Mouse (Mus musculus): ENCODE results near the gene Nfkbid.

Gene Nfkbid

DNA sequence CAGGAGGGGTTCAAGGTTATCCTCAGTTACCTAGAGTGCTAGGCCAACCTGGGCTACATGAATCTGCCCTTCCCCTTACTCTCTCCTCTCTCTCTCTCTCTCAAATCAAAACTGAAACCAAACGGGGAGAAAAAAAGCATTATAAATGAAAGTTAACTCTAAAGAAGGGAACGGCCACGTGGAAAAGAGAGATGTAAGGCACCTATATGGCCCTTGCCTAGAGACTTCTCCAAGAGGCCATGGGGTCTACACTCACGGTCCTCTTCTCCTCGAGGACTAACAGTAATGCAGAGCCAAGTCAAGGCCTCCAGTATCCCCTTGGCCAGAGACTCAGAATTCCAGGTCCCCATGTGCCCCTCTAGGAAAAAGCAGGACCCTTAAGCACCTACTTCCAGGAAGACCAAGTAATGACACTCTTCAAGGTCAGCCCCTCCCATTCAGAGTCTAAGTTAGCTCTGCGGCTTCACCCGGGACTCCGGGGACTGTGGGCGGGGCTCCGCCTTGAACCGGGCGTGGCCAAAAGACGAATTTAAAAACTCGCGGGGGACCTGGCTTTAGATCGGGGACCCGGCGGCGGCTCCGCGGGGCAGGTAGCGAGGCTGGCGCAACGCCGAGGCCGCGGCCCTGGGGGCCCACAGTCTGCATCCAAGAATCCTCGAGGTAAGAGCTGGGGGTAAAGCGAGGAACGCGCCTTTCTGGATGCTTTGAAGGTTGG is at the start of gene Nfkbid:
Gene Nfkbid, plus strand, starts transcription at position 558 of the 715 bp plus-strand sequence.
- DNase-seq = peak; percentile 78

GRCm38 (mm10) chr7:30373501-30373962 is 48.0 kb upstream of the Nfkbid start:
- DNase-seq = peak; percentile 96

DNA sequence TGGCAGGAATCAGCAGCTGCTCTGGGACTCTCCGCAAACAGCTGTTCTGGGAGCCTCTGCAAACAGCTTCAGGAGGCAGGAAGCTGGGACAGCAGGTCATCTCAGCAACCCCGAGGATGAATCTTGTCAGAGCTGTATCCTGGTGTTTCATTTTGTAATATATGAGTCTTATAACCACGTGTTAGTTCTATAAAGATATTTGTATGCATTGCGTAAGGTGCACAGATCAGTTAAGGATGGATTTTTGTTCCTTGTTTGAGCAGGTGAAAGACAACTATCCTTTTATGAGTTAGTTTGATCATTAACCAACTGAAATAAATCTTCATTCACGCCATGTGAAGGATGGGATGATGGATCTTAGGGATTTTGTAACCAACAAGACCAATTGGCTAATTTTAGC is 41.5 kb upstream of the Nfkbid start:
- no peak for DNase-seq

- DNase-seq = no peak
These were observed 37.4 kb upstream of the Nfkbid start for GRCm38 (mm10) chr7:30384106-30384505.

- no peak for DNase-seq
These were observed 28.6 kb upstream of the Nfkbid start for GRCm38 (mm10) chr7:30392746-30393520.

DNA sequence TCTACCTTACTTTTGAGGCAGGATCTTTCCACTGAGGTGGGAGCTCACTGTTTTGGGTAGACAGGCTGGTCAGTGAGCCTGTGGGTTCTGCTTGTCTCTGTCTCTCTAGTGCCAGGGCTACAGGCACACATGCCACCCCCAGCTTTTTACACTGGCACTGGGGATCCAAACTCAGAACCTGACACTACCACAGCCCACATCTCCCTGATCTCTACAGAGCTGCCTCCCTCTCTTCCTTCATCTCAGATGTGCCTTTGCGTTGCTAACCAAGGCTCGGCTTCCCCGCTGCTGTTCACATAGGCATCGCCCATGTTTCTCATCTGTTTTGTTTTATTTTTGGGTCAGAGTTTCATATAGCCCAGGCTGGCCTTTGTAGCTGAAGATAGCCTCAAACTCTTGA is 27.9 kb upstream of the Nfkbid start:
- no peak for DNase-seq

- DNase-seq = peak; percentile 65
These were observed 27.2 kb upstream of the Nfkbid start for GRCm38 (mm10) chr7:30394379-30394778.

DNA sequence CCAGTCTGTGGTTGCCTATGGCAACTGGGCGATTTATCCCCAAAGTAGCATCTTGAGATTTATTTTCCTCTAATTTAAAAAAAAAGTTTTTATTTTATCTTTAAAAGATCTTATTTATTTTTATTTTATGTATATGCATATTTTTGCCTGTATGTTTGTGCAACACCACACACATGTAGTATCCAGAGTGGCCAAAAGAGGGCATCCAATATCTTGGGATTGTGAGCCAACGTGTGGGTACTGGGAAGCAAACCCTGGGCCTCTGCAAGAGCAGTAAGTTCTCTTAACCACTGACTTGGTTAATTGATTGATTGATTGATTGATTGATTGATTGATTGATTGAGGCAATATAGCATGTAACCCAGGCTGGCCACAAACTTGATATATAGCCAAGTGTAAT is 26.7 kb upstream of the Nfkbid start:
- DNase-seq = no peak

DNA sequence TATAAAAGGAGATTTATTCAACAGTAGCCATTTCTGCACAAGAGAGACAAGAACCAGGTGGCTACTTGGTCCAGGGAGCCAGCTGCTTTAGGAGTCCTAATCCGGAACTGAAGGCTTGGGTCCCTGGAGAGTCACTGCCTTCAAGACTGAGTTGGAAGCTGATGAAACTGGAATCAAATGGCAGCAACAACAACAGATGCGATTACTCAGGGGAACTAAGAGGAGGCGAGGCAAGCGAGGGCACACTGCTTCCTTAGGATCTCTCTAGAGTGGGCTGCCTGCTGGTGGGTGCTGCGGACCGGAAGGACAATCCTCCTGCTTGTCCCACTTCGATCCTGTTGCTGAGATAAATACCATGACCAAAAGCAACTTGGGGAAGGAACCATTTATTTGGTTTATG is 21.9 kb upstream of the Nfkbid start:
- DNase-seq = no peak

- DNase-seq = no peak
These were observed 19.2 kb upstream of the Nfkbid start for GRCm38 (mm10) chr7:30402343-30402742.

DNA sequence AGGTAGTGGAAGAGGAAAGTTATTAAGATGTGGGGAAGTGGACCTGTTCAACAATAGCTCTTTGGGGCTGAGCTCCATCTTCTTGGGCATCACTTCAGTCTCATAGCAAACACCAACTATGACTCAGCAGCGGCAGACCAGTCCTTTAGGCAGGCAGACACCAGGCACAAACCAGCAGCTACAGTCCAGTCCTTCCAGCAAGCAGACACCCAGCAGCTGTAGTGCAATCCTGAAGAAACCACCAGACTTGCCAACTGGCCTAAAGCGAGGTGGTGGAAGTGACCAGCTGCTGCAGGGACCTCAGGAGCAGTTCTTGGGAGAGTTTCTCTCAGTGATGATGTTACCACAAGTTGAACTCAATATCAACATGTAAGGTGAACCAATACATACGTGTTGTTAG is 12.9 kb upstream of the Nfkbid start:
- DNase-seq = no peak

DNA sequence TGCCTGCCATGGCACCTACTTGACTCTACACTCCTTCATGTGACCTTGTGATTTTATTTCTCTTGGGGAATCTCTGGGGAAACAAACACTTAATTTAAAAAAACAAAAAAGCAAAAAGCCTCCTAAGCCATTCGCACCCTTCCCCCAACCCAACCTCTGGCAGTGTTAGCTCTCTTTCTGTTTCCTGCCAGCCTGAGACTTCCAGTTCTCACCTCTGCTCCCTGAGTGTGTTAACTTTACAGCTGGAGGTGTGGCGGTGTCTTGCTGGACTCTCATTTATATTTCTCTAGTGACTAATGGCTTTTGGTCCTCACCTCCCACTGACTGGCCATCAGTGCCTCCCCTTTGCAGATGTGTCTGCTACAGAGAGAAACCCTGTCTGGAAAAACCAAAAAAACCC is 11.7 kb upstream of the Nfkbid start:
- no peak for DNase-seq

- DNase-seq = no peak
These were observed 10.5 kb upstream of the Nfkbid start for GRCm38 (mm10) chr7:30411023-30411422.

- DNase-seq = no peak
These were observed 8.8 kb upstream of the Nfkbid start for GRCm38 (mm10) chr7:30412735-30413147.

- DNase-seq = no peak
These were observed 7.9 kb upstream of the Nfkbid start, which contains the start of gene Tyrobp for GRCm38 (mm10) chr7:30413596-30413995. Gene Tyrobp, plus strand, starts transcription at chr7:30413760.

DNA sequence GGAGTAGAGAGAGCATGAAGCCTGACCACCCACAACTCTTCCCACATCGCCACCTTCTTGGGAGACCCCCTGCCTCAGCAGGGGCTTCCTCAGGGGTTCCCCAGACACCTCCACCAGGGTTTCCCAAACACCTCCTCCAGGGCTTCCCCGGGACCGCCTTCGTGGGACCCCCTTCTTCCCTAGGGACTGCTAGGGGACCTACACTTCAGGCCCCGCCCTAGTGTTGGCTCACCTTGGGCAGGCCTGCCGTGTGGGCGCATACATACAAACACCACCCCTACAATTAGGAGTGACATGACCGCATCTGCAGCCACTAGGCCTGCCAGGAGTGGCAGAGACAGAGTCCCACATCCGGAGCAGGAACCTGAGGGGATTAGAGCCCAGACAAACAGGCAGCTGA is 3.7 kb upstream of the Nfkbid start:
- DNase-seq = no peak

- DNase-seq = no peak
These were observed 1.7 kb upstream of the Nfkbid start, which contains the start of gene Hcst for GRCm38 (mm10) chr7:30419561-30420499. Gene Hcst, minus strand, starts transcription at chr7:30419854.

GRCm38 (mm10) chr7:30420673-30421072 is 859 bp upstream of the Nfkbid start:
- no peak for DNase-seq

DNA sequence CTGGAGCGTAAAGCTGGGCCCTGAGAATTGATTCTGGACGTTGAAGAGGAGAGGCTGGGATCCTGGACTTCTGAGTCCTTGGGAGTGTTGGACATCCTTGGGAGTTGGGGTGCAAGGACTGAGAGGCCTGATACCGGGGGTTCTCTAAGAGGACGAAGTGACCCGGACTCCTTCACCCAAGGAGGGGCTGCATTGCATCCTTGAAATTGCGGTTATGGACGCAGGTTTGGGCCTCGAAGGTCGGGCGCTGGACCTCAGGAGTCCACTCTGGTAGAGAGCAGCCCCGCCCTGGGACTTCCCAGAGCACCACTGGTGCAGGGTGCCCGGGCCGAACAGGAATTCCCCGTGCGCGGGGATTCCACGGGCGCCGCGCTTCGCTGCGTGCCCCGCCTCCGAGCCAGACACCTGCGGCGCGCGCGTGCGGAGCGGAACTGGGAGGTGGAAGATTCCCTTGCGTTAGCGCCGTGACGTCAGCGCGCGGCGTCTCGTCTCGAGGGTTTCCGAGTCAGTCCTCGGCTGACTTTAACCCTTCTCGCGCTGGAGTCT is 431 bp downstream of the Nfkbid start:
- DNase-seq = peak; percentile 89

GRCm38 (mm10) chr7:30422560-30422959 is 1.0 kb downstream of the Nfkbid start:
- DNase-seq = no peak

GRCm38 (mm10) chr7:30423071-30423641 is 1.6 kb downstream of the Nfkbid start:
- peak; percentile 30 for DNase-seq

GRCm38 (mm10) chr7:30429327-30429726 is 7.8 kb downstream of the Nfkbid start:
- DNase-seq = no peak

Data from kidney, postnatal 14 days (tissue).